Mouse (Mus musculus) v-Abl transformed pro-B cells (cell line): Measurements from ENCODE around the gene Cacna1c.

Experiments used
- in situ Hi-C, 2 experiments: fragments of 400-800 bp; cut with MboI; formaldehyde crosslinking; loops; one replicate each; pipeline ENCODE4 v1.15.1; 2025; ENCODE audit not compliant: unreplicated experiment in 2 of 2

Cacna1c gene

DNA sequence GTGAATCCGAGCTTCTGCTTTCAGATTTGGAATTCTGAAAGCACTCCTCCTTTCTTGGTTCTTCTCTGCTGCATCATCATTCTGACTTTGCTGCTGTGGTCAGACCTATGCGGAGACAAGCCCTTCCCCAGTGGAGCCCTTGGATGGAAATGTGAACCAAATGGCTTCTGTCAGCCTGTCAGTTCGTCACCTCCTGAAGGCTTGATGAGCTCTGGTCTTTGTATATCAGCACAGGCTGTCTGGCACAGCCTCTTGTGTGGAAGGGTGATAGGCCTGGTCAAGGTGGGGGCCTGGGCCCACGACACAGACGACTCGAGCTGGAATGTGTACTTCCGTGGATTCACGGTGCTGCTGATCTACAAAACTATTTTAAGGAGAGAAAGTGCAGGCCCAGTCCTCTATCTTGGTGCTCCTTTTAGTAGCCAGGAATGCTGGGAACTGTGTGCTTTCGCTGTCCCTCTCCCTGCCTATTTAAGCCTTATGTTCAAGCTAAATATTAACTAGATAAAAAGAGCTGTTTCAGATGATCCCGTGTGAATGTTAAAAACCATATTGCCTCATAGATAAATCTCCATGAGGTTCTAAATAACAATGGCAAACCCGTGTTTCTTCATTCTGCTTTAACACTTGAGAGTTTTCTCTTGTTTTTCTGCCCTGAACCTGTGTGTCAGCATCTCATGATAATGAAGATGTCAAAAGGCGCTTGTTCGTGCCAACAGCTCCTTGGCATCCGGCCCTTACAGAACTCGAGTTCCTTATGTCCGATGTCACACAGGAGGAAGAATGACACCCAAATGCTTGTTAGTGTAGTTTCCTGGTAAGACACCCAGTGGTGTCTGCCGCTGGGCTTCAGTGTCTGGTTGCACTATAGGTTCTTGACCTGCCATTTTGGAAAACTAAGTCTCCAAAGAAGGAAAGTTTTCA, at the start of gene Cacna1c:
Gene Cacna1c (minus strand): TSS at position 37 of the 924 bp plus-strand sequence.
- in situ Hi-C loops: no loop called here

DNA sequence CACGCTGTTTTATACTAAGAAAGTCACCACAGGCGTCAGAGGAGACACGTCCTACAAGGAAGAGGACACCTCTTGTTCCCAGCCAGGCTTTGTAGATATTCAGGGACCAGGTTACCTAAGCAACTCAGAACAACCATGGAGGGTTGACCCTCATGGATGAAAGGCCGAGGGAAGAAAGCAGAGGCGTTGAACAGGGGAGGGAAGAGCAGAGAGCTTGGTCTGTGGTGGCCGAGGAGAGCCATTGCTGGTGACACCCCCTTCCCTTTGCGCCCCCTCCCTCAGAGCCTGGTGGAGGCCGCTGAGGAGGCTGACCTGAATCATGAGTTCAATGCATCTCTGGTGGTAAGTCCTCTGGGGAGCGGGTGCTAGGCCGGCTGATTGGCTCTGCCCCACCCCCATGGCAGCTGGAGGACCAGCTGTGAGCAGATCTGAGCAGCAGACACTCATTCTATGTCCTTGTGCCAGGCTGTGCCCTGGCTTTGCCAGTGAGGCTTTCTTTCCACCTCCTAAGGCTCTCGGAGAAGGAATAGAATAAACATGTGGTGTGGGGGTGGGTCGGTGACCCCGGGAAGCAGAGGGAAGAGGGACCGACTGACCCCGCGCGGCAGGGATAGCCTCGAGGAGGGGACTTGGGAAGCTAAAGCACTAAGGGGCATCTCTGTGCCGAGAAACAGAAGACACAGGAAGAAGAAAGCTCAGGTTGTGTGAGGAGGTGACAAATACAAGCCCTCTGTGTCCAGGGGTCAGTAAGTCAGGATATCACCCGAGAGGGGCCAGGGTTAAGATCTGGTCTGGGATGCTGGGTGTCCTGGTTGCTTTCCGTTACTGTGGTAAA, 44.9 kb upstream of the Cacna1c start:
- in situ Hi-C loops: loop anchor here (25.0 kb wide), 2 partner anchors 971 to 1021 kb away; no protein-coding TSS in a partner anchor

- in situ Hi-C loops: loop anchor here (25.0 kb wide), 2 partner anchors 972 to 1022 kb away; no protein-coding TSS in a partner anchor
Measured at GRCm38 (mm10) chr6:119240256-119240655, 44.0 kb upstream of the Cacna1c start.

DNA sequence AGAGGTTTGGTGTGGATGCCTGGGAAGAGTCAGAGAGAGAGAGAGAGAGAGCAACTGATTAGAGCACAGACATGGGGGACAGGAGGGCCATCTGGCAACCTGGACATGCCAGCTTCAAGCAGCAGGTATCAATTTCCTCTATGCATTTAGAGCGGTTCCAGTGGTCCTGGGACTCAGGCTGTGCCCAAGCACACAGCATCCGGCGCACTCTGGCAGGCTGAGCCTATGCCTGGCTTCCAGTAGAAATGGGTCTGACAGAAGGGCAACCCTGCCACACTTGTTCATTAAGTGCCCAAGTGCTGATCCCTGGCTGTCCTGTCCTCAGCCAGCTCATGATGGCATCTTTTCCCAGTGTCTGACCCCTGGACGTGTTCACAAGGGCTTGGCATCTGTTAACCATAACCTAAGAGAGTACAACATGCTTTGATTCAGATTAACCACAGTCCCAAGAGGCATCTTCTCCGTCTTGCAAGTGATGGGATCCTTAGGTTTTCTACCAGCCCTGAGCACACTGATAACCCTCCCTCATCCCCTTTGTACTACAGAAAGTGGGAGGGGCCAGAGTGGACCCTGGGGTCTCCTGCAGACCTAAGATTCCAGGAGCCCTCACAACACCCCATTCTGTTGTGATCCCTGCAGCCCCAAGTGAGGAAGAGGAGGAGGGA, 43.3 kb upstream of the Cacna1c start:
- in situ Hi-C loops: loop anchor here (25.0 kb wide), 2 partner anchors 973 to 1023 kb away; no protein-coding TSS in a partner anchor

DNA sequence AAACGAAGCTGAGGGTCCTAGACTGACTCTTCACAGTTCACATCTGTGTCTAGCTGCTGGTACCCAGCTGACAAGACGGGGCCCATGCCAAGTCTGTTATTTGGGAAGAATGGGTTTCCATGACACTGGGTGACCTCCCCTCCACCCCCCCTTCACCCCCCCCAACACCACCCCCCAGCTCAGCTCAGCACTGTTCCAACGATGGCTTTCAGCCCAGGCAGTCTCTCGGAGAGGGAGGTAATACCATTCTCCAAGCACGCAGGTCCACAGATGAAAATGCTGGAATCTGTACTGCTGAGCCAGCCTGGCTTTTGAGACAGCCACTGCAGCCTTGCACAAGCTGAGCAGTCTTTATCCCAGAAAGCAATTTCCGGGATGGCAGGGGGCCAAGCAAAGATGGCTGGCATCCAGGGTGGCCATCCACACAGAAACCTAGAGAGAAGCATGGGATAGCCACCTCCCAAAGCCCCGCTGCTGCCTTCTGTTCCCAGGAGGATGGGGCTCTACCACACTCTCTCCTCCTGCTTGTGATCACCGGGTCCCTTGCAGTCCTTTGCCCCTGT, 41.3 kb upstream of the Cacna1c start:
- in situ Hi-C loops: loop anchor here (25.0 kb wide), 2 partner anchors 975 to 1025 kb away; no protein-coding TSS in a partner anchor

DNA sequence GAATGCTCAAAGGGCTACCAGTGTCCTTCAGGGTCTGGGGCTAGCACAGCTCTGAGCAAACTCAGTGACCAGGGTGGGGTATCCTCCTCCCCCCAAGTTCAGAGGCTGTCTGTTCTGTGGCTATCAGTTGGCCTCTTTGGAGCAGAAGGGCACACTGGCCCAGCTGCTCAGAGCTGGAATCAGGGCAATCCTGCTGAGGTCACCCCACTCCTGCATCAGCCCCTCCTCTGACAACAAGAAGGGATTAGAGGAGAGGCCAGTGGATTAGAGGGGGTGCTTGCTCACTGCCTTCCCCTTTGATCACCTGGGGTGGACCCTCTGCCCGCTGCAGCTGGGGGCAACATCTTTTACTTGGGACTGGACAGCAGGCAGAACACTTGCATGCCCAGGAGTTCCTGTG, 40.0 kb upstream of the Cacna1c start, which contains the start of gene Cacna2d4:
Gene Cacna2d4 (plus strand): TSS at position 286 of the 400 bp plus-strand sequence.
- in situ Hi-C loops: loop anchor here (25.0 kb wide), 2 partner anchors 976 to 1026 kb away; no protein-coding TSS in a partner anchor

DNA sequence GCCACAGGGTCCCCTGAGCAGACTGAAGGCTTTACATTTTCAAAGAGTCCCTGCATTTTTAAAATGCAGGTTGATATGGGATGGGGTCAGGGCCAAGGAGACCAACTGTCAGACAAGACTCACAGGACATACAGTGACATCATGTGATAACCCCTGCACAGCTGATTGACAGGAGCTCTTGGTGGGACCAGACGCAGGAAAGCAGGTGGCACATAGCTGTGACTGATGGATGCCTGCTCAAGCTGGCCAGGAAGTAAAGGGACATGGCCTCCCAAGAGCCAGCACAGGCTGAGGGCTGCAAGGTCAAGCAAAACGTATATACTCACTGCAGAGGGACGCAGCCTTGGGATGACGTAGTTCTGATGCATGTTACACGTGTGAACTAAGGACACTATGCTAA, 39.2 kb upstream of the Cacna1c start:
- in situ Hi-C loops: loop anchor here (25.0 kb wide), 2 partner anchors 977 to 1027 kb away; no protein-coding TSS in a partner anchor

DNA sequence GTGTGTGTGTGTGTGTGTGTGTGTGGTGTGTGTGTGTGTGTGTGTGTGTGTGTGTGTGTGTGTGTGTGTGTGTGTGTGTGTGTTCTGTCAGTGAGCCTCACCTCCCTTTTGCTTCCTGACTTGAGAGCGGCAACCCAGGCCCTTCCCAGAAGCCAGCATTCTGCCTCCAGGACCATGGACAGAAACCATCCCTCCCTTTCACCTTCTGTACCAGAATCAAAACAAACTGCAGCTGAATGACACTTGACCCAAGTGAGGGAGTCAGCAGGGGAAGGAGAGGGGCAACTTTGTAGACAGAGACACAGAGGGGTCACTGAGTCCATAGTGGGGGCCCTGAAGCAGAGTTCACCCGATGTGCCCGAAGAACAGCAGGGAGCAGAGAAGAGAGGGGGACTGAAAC, 36.8 kb upstream of the Cacna1c start:
- in situ Hi-C loops: loop anchor here (25.0 kb wide), 2 partner anchors 979 to 1029 kb away; no protein-coding TSS in a partner anchor

GRCm38 (mm10) chr6:119228861-119229603, 32.8 kb upstream of the Cacna1c start:
- in situ Hi-C loops: loop anchor here (10.0 to 25.0 kb wide), 3 partner anchors 976 to 1033 kb away; no protein-coding TSS in a partner anchor

DNA sequence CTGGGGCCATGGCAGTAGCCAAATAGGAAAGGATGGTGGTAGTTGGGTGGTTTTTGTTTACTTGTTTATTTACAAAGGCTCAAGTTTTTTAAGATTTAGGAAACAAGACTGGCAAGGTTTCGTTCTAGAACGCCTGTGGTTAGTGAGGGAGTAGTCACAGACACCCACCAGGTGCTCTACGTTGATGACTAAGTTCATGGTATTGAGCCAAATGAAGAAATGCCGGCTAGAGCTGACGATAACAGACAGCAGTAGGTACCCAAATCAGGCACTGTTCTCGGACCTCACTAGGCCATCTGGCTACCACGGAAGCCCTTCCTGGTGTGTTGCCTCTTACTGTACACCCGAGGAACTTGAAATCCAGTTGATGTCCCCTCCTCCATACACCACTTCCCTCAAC, 30.8 kb upstream of the Cacna1c start:
- in situ Hi-C loops: loop anchor here (10.0 to 25.0 kb wide), 3 partner anchors 978 to 1035 kb away; no protein-coding TSS in a partner anchor

DNA sequence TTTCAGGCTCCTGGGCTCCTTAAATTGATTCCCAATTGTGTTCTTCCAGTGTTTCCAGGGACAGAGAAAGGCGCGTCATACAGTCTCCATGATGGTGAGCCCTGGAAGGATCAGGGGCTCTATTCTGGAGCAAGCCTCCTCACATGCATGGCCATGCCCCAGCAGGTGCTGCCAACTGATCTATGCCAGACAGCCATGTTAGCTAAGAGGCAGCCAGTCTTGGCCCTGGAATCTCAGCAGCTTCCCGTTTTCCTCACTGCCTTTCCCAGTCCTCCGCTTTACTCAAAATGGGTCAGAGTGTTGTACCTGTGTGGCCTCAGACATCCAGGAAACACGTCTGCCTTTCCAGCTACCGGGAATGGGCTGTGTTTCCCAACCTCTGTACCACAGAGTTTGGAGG, 29.5 kb upstream of the Cacna1c start:
- in situ Hi-C loops: loop anchor here (10.0 to 25.0 kb wide), 3 partner anchors 979 to 1037 kb away; no protein-coding TSS in a partner anchor

DNA sequence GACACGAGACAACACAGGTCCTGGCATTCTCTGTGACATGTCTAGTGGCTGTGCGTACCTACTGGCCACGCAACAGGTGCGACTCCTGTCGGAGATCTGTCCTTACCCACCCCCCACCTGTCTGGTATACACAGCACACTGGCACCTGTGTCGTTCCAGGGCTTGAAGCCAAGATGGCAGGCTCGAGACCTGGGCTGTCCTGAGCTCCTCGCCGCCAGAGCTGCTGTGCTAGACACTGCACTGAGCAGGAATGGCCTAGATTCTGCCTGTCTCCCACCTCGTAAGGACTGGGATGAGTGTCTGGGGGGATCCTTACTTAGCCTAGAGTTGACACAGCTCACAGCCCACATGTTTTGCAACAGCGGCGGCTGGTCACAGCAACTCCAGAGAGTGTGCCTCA, 29.0 kb upstream of the Cacna1c start:
- in situ Hi-C loops: loop anchor here (10.0 to 25.0 kb wide), 3 partner anchors 980 to 1037 kb away; no protein-coding TSS in a partner anchor

DNA sequence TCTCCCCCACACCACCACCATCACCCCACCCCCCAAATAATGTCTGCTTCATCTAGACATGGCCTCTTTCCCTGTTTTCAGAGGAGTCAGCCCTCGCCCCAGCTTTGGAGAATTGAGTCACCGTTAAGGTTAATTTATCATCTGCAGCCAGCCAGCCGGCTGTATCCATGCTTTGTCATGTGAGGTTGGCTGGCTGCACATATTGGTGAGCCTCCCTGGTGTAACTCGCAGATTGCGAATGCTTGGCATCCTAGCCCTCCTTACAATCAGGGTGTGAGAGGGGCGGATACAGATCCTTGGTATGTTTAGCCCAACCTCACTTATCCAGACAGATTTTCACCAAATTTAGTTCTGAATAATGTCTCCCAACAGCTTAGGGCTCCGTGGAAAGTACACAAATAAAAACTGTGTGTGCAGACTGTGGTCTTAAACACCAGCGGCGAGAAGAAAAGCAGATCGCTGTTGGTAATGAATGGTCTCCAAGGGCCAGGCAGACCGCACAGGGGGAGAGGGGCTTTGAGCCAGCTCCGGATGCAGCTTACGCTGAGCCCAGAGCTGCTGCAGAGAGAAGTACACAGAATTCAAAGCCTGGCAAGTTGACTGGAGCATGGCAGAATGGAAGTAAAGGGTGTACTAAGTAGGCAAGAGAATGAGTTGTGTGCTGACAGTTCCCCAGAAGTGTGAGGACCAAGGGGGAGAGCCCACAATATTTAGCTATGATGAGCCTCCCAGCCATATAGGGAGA, 28.4 kb upstream of the Cacna1c start:
- in situ Hi-C loops: loop anchor here (5.0 to 25.0 kb wide), 6 partner anchors 123 to 1038 kb away; no protein-coding TSS in a partner anchor

DNA sequence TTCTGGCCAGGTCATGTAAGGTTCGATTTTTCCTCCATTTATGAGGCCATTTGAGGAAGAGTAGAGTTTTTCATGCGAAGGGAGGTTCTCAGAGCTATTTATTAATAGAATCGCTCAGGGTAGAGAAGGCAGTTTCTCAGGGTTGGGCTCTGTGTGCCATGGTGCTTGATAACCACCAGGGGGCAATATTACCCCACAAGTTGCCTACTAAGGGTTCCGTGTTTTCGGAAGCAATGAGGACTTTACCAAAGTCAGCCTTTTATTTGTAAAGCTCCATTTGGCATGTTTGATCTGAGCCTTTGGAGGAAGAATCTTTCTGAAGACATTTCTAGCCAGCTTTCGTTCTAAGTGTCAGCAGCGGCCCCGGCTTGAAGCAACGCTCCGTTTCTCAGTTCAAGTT, 24.1 kb upstream of the Cacna1c start:
- in situ Hi-C loops: loop anchor here (5.0 to 25.0 kb wide), 4 partner anchors 127 to 985 kb away; no protein-coding TSS in a partner anchor

DNA sequence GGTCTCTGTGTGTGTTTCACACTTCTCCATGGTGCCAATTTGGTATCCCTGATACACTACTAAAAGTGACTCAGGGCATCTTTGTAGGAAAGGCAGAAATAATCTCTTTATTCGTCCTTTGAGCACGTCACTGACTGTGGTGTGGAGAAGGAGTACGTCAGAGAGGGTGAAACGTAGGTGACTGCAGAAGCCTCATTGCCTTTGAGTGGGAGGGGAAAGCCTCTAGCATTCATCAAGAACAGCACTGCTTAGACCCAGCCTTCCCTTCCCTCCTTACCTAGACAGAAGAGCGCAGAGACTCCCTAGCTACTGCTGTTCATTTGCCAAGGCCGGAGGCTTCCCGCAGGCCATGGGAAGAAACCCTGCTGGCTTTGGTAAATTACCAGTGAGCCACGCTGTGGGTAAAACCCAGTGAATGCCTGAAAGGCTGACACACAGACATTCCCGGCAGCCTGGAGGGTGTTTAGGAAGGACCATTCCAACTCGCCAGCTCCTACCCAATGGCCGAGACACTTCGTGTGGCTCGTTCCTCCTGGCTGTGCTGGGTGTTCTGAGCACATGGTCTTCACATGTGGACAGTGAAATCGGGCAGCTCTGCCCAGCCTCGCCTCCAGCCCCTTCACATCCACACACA, 23.1 kb upstream of the Cacna1c start:
- in situ Hi-C loops: loop anchor here in 1 of 2 experiments (25.0 kb wide), 1 partner anchor 768 kb away; no protein-coding TSS in a partner anchor

GRCm38 (mm10) chr6:119218591-119218990, 22.4 kb upstream of the Cacna1c start:
- in situ Hi-C loops: loop anchor here in 1 of 2 experiments (25.0 kb wide), 1 partner anchor 769 kb away; no protein-coding TSS in a partner anchor

GRCm38 (mm10) chr6:119217661-119218060, 21.4 kb upstream of the Cacna1c start:
- in situ Hi-C loops: loop anchor here in 1 of 2 experiments (25.0 kb wide), 1 partner anchor 770 kb away; no protein-coding TSS in a partner anchor
